Mouse (Mus musculus): ENCODE data around the gene Schip1. TPM values are rescaled to one million over a fixed set of nuclear protein-coding genes. Genes with fewer than 3 reads are reported as not detected.

Schip1 gene
- polyA plus RNA-seq, 1 experiment from 2014 or later = 86.4 TPM

DNA sequence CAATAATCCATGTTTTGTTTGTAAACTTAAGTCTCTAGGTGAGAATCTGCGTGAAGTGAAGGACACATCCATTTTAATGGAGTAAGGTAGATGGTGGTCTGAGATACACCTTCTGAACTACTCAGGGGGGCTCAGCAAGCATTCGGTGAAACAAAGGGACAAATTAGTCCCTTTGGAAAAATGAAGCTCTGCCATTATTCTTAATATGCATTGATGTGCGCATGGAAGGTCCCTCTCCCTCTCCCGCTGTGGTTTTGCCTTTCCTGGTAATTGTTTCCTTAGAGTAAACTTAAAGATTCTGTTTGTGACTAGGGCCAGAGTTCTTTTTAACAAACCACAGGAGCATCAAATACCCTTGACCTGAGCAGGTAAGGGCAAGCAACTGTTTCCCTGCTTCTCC, 242.1 kb downstream of the Schip1 start:
- Histone ChIP-seq H3K4me1 (replicated peaks) (no peaks in the 10 kb centered on the region), H3K27ac (no peak overlapping the region), H3K27me3 (ENCODE audit: insufficient read depth, poor library complexity, severe bottlenecking) (no peaks in the 10 kb centered on the region), H3K9me3 (no peaks in the 10 kb centered on the region), H3K36me3 (no peaks in the 10 kb centered on the region), H3K4me3 (no peak overlapping the region)
- DNase-seq (ENCODE audit: low spot score) = no peak
- 31% methylated on average over 4 of the region's 4 CpGs for WGBS

DNA sequence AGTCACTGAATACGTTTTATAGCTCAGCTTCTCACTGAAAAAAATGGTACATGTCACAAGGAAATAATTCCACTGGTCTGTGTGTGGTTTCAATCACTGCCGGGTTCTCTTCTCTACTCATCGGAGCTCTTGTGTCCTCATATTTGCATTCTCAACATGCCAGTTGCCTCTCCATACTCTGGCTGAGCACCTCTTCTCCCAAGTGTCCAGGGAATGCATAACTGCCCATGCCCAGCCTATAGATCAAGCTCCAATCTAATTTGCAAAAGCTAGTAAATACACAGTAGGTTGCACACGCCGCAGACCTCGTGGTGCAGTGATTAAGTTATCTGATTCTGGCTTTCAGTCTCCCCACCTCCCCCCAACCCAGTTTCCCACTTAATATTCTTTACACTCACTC, 261.0 kb downstream of the Schip1 start:
- WGBS = 86% methylated on average over 6 of the region's 6 CpGs
- DNase-seq (ENCODE audit: low spot score) = no peak
- no peaks in the 10 kb centered on the region for H3K36me3 ChIP-seq
- H3K4me1 ChIP-seq (replicated peaks) = no peaks in the 10 kb centered on the region
- no peak overlapping the region for H3K4me3 ChIP-seq
- no peaks in the 10 kb centered on the region for H3K27me3 ChIP-seq (ENCODE audit: insufficient read depth, poor library complexity, severe bottlenecking)
- no peaks in the 10 kb centered on the region for H3K9me3 ChIP-seq
- H3K27ac ChIP-seq = no peak overlapping the region

DNA sequence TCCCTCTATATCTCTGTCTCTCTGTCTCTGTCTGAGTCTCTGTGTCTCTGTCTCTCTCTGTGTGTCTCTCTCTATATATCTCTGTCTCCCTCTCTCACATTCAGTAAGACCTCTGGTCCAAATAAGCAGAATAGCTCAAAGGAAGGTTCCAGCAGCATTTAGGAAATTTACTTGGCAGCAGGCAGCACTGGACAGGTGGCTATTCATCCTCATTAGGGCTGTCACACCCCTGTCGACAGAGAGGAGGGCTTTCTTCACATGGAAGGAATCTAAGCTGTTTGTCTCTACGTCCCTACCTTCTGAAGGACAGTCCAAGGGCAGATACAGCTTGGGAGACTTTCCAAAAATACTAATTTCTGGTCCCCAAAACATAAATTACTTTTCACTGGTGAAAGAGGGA, 267.9 kb downstream of the Schip1 start:
- no peak overlapping the region for H3K27ac ChIP-seq
- H3K4me3 ChIP-seq = no peak overlapping the region
- H3K9me3 ChIP-seq = no peaks in the 10 kb centered on the region
- WGBS = 65% methylated on average over 2 of the region's 2 CpGs
- no peaks in the 10 kb centered on the region for H3K36me3 ChIP-seq
- no peaks in the 10 kb centered on the region for H3K4me1 ChIP-seq (replicated peaks)
- no peak for DNase-seq (ENCODE audit: low spot score)
- no peaks in the 10 kb centered on the region for H3K27me3 ChIP-seq (ENCODE audit: insufficient read depth, poor library complexity, severe bottlenecking)

DNA sequence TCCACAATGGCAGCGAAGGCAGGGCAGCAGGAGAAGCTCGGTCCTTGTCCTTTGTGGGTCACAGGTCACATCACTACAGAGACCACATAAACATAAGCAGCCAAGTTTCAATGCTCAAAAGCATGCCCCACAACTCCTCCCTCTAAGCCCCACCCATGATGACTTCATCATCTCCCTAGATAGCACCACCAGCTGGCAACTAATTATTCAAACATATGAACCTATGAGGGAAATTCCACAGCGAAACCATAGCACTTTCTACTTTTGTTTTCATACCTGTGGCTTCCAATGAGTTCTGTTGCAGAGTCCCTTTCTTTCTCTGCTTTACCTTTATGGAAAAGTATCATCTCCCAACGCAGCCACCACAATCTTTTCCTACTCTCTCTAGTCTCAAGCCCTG, 270.9 kb downstream of the Schip1 start:
- Histone ChIP-seq H3K36me3 (no peaks in the 10 kb centered on the region), H3K27me3 (ENCODE audit: insufficient read depth, poor library complexity, severe bottlenecking) (no peaks in the 10 kb centered on the region), H3K9me3 (no peaks in the 10 kb centered on the region), H3K27ac (no peak overlapping the region), H3K4me3 (no peak overlapping the region), H3K4me1 (replicated peaks) (no peaks in the 10 kb centered on the region)
- no peak for DNase-seq (ENCODE audit: low spot score)
- WGBS = 90% methylated on average over 4 of the region's 4 CpGs

DNA sequence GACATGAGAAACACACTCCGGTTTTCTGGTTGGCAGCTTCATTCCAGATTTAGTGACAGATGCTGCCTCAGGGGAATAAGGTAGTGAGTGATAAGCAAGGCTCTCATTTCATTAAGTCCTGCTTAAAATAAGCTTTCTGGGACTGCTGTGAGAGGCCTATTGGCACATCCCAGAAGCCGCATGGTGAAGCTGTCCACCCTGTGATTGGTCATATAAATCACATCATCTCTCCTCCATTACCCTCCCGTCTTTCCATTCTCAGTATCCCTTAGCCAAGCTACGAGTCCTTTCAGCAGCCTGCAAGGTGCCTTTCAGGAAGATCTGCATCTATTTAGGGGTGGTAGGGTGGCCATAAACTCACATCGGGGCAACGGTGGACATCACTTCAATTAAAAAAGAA, 286.0 kb downstream of the Schip1 start:
- no peak for DNase-seq (ENCODE audit: low spot score)
- 81% methylated on average over 6 of the region's 6 CpGs for WGBS
- H3K27me3 ChIP-seq (ENCODE audit: insufficient read depth, poor library complexity, severe bottlenecking) = no peaks in the 10 kb centered on the region

DNA sequence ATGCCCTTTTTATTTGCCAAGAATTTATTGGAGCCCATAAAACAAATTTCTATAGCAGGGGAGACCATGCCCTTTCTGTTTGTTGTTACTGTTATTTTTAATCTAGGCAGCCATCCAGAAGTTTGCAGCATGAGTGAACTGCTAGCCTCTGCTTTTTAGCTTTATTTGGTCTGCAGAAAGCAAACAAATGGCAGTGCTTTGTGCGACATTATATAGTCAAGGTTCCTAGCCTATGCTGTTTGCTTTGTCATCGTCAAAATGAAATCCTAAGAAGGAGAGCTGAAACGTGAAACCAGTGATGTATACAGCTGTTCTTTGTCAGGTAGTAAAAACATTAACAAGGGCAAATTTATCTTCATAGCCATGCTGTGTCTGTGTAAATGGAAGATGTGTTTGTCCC, 286.9 kb downstream of the Schip1 start:
- H3K36me3 ChIP-seq = no peaks in the 10 kb centered on the region
- DNase-seq (ENCODE audit: low spot score) = no peak

More for the DNA sequence above, 286.0 kb downstream of the Schip1 start:
- Histone ChIP-seq H3K4me1 (replicated peaks) (peaks cover 6% of the 10 kb centered on the region), H3K36me3 (no peaks in the 10 kb centered on the region), H3K9me3 (peaks cover 7% of the 10 kb centered on the region; the same call in 1 of the 2 replicates), H3K27ac (no peak overlapping the region), H3K4me3 (no peak overlapping the region)

DNA sequence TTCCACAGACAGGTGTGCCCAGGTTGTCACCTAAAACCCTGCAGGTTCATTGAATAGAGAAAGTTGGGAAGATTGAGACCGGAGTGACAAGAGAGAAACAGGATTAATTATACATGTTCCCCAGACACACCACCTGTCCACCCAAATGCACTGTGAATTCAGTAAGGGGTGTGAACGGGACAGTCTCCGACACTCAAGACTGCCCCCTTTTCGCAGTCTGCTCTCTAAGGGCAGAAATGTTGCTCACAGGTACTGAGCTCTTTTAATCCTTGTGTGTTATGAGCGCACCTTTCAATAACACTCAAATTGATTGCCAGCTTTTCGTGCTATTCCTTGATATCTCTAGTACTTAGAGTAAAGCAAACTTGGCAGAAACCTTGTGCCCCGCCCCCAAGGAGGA, 288.4 kb downstream of the Schip1 start:
- no peak overlapping the region for H3K4me3 ChIP-seq
- peaks cover 7% of the 10 kb centered on the region; the same call in 1 of the 2 replicates for H3K9me3 ChIP-seq
- no peak overlapping the region for H3K27ac ChIP-seq
- no peaks in the 10 kb centered on the region for H3K27me3 ChIP-seq (ENCODE audit: insufficient read depth, poor library complexity, severe bottlenecking)
- no peaks in the 10 kb centered on the region for H3K36me3 ChIP-seq
- peaks cover 6% of the 10 kb centered on the region for H3K4me1 ChIP-seq (replicated peaks)
- WGBS = 86% methylated on average over 7 of the region's 7 CpGs
- no peak for DNase-seq (ENCODE audit: low spot score)

More for the DNA sequence above, 286.9 kb downstream of the Schip1 start:
- H3K27ac ChIP-seq = no peak overlapping the region
- H3K27me3 ChIP-seq (ENCODE audit: insufficient read depth, poor library complexity, severe bottlenecking) = no peaks in the 10 kb centered on the region
- H3K4me1 ChIP-seq (replicated peaks) = peaks cover 6% of the 10 kb centered on the region
- peaks cover 7% of the 10 kb centered on the region; the same call in 1 of the 2 replicates for H3K9me3 ChIP-seq
- H3K4me3 ChIP-seq = no peak overlapping the region
- 70% methylated on average over 3 of the region's 3 CpGs for WGBS

DNA sequence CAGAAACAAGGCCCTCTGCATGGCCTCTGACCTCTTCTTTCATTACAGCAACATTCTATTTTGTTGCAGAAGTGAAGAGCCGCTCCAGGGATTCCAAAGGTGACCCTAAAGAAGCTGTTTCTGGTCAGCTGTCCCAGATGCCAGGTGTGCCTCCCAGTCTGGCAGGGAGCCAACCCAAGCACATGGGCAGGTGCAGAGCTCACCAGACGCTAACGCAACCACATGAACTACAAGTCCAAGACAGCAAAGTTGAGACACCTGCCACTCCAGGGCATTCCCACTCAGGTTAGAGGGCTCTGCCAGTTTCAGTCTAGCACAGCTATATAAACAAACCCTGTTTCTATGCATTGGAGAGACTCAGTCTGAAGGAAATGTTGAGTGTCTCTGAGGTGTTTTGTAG, 288.9 kb downstream of the Schip1 start:
- DNase-seq (ENCODE audit: low spot score) = no peak

DNA sequence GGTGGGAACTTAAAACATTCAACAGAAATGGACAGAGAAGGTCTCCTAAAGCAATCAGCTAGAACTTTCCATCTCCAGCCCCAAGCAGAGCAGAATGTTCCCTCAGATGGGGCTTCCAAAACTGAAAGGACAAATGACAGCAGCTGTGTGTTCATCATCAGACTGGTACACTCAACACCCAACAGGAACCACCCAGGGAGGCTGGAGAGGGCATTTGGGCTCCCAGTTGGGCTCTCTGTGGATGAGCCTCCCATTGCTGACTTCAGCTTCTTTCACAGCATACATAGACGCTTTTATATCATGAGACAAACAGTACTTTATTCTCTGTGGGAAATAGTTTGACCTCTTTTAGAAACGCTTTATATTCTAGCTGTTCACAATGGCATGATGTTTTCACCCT, 291.9 kb downstream of the Schip1 start:
- WGBS = 81% methylated on average over 2 of the region's 2 CpGs
- Histone ChIP-seq H3K27ac (no peak overlapping the region), H3K9me3 (peaks cover 7% of the 10 kb centered on the region; the same call in 1 of the 2 replicates), H3K4me3 (no peak overlapping the region), H3K27me3 (ENCODE audit: insufficient read depth, poor library complexity, severe bottlenecking) (no peaks in the 10 kb centered on the region), H3K4me1 (replicated peaks) (peaks cover 6% of the 10 kb centered on the region), H3K36me3 (no peaks in the 10 kb centered on the region)
- DNase-seq (ENCODE audit: low spot score) = no peak

More for the DNA sequence above, 288.9 kb downstream of the Schip1 start:
- Histone ChIP-seq H3K27me3 (ENCODE audit: insufficient read depth, poor library complexity, severe bottlenecking) (no peaks in the 10 kb centered on the region), H3K4me1 (replicated peaks) (peaks cover 6% of the 10 kb centered on the region), H3K27ac (no peak overlapping the region), H3K4me3 (no peak overlapping the region), H3K9me3 (peaks cover 7% of the 10 kb centered on the region; the same call in 1 of the 2 replicates), H3K36me3 (no peaks in the 10 kb centered on the region)
- WGBS = 67% methylated on average over 3 of the region's 3 CpGs

DNA sequence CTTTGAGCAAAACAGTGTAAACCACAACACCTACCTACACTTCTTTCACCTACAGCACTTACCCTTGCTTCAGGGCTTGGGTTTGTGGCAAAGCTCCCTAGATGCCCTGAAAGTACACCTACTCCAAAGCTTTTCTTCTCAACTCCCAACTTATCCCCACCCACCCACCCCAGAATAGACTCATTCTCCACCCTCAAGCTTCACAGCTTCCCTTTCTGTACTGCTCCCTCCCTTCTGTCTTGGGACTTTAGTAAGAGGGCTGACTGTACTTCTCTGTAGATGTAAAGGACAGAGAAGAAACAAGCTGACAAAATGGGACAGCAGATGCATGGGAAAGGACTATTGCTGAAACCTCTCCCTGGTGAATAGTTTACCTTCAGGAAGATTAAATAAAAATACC, 303.4 kb downstream of the Schip1 start:
- no peak for DNase-seq (ENCODE audit: low spot score)
- Histone ChIP-seq H3K36me3 (no peaks in the 10 kb centered on the region), H3K9me3 (no peaks in the 10 kb centered on the region), H3K27me3 (ENCODE audit: insufficient read depth, poor library complexity, severe bottlenecking) (no peaks in the 10 kb centered on the region), H3K4me3 (no peak overlapping the region), H3K4me1 (replicated peaks) (no peaks in the 10 kb centered on the region), H3K27ac (no peak overlapping the region)

DNA sequence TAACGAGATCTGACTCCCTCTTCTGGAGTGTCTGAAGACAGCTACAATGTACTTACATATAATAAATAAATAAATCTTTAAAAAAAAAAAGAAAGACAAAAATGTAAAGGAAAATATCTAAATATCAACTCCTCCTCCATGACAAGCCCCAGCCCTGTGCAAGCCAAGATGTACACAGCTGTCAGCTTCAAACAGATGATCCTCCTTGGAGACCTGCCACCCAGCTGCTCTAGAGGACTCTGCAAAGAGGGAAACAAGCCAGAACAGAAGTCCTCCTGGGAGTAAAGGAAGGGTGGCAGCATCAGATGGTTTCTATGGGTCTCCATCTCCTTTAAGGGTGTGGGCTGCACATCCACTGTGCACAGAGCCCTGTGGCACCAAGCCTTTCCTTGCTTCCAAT, 308.3 kb downstream of the Schip1 start:
- no peaks in the 10 kb centered on the region for H3K36me3 ChIP-seq
- H3K27ac ChIP-seq = no peak overlapping the region
- H3K4me3 ChIP-seq = no peak overlapping the region
- no peak for DNase-seq (ENCODE audit: low spot score)
- no peaks in the 10 kb centered on the region for H3K9me3 ChIP-seq
- 64% methylated on average over 1 of the region's 1 CpGs for WGBS
- H3K4me1 ChIP-seq (replicated peaks) = no peaks in the 10 kb centered on the region; the same call in 1 of the 2 replicates
- no peaks in the 10 kb centered on the region for H3K27me3 ChIP-seq (ENCODE audit: insufficient read depth, poor library complexity, severe bottlenecking)

DNA sequence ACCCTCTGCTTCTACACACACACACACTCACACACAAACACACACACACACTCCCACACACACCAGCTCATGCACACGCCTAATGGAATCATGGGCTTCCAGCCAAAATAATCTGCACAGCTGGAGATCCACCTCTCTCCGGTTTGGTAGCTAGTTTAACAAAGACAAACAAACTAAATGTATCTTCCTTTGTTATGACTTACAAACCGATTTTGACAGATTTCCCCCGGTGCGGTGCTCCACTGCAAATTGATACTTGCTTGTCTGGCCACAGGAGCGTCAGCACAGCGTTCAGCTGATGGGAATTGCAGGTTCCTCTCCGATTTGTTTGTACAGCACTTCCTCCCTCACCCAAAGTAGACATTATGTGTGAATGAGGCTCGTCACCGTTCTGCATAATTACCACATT, 310.5 kb downstream of the Schip1 start:
- 60% methylated on average over 10 of the region's 10 CpGs for WGBS
- Histone ChIP-seq H3K4me1 (replicated peaks) (no peaks in the 10 kb centered on the region; the same call in 1 of the 2 replicates), H3K27ac (no peak overlapping the region), H3K27me3 (ENCODE audit: insufficient read depth, poor library complexity, severe bottlenecking) (no peaks in the 10 kb centered on the region), H3K9me3 (no peaks in the 10 kb centered on the region), H3K36me3 (no peaks in the 10 kb centered on the region), H3K4me3 (no peak overlapping the region)
- no peak for DNase-seq (ENCODE audit: low spot score)

DNA sequence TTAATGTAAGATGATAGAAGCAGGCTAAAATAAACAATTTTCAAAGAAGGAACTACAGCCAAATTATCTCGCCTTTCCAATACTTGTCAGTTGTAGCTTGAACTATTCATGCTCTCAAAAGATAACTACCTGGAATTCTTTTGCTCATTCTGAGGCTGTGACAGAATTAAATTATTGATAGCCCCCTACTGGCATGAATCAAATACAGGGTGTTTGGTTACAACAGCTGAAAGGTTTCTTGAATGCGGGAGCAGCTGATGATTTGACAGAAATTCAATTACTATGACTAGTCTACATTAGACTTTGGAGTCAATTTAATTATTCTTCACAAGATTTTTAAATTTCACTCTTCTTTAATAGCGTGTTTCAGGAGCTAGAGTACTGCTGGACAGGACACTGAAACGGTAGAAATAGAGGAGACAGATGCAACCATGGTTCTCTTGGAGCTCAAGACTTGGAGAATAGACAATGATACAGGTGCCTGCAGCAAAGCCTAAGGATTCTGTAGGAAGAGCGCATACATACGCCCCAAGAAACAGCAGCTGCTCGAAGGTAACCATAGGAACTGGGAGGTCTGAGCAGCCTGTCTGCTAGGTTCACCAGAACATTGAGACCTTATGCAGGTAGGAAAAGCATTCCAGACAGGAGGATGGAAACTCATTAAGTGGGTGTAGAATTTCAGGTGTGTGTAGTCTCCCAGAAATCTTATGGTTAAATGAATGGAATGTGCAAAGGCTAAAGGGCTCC, 313.0 kb downstream of the Schip1 start:
- Histone ChIP-seq H3K36me3 (no peaks in the 10 kb centered on the region), H3K9me3 (no peaks in the 10 kb centered on the region), H3K27ac (no peak overlapping the region), H3K4me1 (replicated peaks) (no peaks in the 10 kb centered on the region; the same call in 1 of the 2 replicates), H3K4me3 (no peak overlapping the region), H3K27me3 (ENCODE audit: insufficient read depth, poor library complexity, severe bottlenecking) (no peaks in the 10 kb centered on the region)
- 76% methylated on average over 7 of the region's 7 CpGs for WGBS
- no peak for DNase-seq (ENCODE audit: low spot score)
